Mouse (Mus musculus) ES-E14 (cell line): ENCODE measurements at regions not wholly inside any gene's neighbourhood (a gene's known extent, or its start where the extent isn't known, plus 50 kb on each side); places are given as distances from the start of the nearest gene placed in this dataset.

Experiments used
- DNase-seq: peaks from one replicate; pipeline ENCODE4 v3.0.0-alpha.2; 2013; ENCODE audit warnings: low read depth, low spot score
- H3K27ac ChIP-seq: 2 replicates; pipeline ENCODE4 v1.5.1; 2012; ENCODE audit warnings: low read depth, mild to moderate bottlenecking, low read length, moderate library complexity, mixed read lengths; ENCODE audit not compliant: poor library complexity, insufficient read depth, severe bottlenecking
- H3K36me3 ChIP-seq: 2 replicates; pipeline ENCODE4 v1.6.1; 2012; ENCODE audit warnings: mild to moderate bottlenecking, low read length, moderate library complexity, mixed read lengths; ENCODE audit not compliant: control insufficient read depth, poor library complexity, insufficient read depth, severe bottlenecking
- H3K4me1 ChIP-seq, 2 experiments: fragments of 150-350 bp in 1 of 2; sonication (generic) in 1 of 2; 2 replicates each; pipeline ENCODE4 v1.6.1; 2012; ENCODE audit warnings: low read length in 2 of 2, mild to moderate bottlenecking in 1 of 2, mixed read lengths in 1 of 2; ENCODE audit not compliant: control insufficient read depth in 2 of 2, insufficient read depth in 2 of 2, poor library complexity in 1 of 2
- H3K4me3 ChIP-seq, 2 experiments: fragments of 150-350 bp in 1 of 2; sonication (generic) in 1 of 2; 2 replicates each; pipeline ENCODE4 v1.5.1; 2012; ENCODE audit warnings: low read length in 2 of 2, low read depth in 1 of 2, mild to moderate bottlenecking in 1 of 2, mixed read lengths in 1 of 2; ENCODE audit not compliant: insufficient read depth in 1 of 2, poor library complexity in 1 of 2, severe bottlenecking in 1 of 2
- H3K9ac ChIP-seq: 2 replicates; pipeline ENCODE4 v1.6.1; 2012; ENCODE audit warnings: low read depth, mild to moderate bottlenecking, low read length, mixed read lengths; ENCODE audit not compliant: poor library complexity, insufficient read depth, severe bottlenecking
- H3K9me3 ChIP-seq: fragments of 150-350 bp; sonication (generic); 2 replicates; pipeline ENCODE4 v1.6.1; 2012; ENCODE audit warnings: low read depth, mild to moderate bottlenecking, low read length; ENCODE audit not compliant: control insufficient read depth, insufficient read depth
- CHD2 ChIP-seq: IDR thresholded peaks from 2 replicates; pipeline ENCODE4 v1.6.1; 2014; ENCODE audit warnings: mild to moderate bottlenecking, low read depth, low read length, inconsistent platforms
- HCFC1 ChIP-seq: IDR thresholded peaks from 2 replicates; pipeline ENCODE4 v1.6.1; 2012; ENCODE audit warnings: low read length, inconsistent platforms, borderline replicate concordance; ENCODE audit not compliant: insufficient read depth
- MAFK ChIP-seq: IDR thresholded peaks from 2 replicates; pipeline ENCODE4 v1.6.1; 2014; ENCODE audit warnings: mild to moderate bottlenecking, low read depth, low read length, inconsistent platforms; ENCODE audit not compliant: insufficient read depth
- ZC3H11A ChIP-seq: IDR thresholded peaks from 2 replicates; pipeline ENCODE4 v1.6.1; 2012; ENCODE audit warnings: low read depth, mild to moderate bottlenecking, inconsistent platforms, low read length, borderline replicate concordance
- ZNF384 ChIP-seq: IDR thresholded peaks from 2 replicates; pipeline ENCODE4 v1.6.1; 2012; ENCODE audit warnings: low read depth, low read length, inconsistent platforms
- in situ Hi-C, 2 experiments: fragments of 600-800 bp; cut with MboI; formaldehyde crosslinking; loops; one replicate each; pipeline ENCODE4 v1.15.1; 2025; ENCODE audit warnings: low sequenced_read_pairs in 2 of 2, inconsistent platforms in 1 of 2; ENCODE audit not compliant: unreplicated experiment in 2 of 2

DNA sequence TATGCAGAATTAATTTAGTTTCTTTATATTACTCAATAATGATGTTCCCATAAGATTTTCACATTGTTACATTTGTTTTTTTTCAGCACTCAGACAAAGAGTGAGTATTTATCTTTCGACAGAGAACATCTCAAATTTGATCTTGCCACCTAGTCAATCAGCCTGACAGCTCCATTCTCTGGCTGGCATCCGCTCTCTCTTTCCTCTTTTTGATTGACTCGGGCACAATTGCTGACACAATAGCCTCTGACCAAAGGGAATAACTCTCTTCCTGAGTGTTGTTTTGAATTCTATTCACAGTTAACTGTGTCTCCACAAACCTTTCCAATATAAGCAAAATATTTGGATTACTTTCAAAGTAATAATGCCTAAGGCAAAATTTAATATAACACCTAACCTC, 711.4 kb downstream of the Adgrl2 start:
- no peak overlapping the region for H3K9ac ChIP-seq
- H3K27ac ChIP-seq, result no peak overlapping the region
- H3K9me3 ChIP-seq, result no peaks in the 10 kb centered on the region
- H3K36me3 ChIP-seq, result no peaks in the 10 kb centered on the region
- TF ChIP-seq ZC3H11A (no peak), CHD2 (no peak), MAFK (no peak), ZNF384 (no peak), HCFC1 (no peak)
- no peaks in the 10 kb centered on the region; a peak in 2 of 4 replicates for H3K4me1 ChIP-seq
- DNase-seq, result no peak
- H3K4me3 ChIP-seq, result no peak overlapping the region
- in situ Hi-C loops, result no loop called here

DNA sequence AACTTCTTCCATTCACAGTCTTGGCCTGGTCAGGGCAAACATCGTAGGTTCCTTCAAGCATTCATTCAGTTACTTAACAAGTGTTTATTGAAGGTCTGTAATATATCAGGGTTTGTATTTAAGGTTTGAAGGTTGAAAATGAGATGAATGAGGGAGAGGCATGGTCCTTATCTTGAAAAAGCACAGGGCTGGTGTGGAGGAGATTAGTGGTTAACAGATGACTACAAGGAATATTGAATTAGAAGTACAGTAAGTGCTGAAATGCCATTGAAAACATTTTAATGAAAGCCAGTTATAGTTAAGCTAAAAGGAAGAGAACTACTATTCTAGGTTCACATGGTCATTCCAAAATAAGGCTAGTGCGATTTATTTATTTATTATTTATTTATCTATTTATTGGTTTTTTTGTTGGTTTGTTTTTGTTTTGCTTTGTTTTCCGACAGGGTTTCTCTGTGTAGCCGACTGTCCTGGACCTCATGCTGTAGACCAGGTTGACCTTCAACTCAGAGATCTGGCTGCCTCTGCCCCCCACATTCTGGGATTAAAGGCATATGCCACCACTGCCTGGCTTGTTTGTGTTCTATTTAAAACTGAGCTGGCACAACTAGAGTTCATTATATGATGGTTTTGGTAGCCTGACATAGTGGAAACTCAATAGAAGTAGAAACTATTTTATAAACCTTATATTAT, 718.1 kb downstream of the Adgrl2 start:
- Histone ChIP-seq H3K9ac (no peak overlapping the region), H3K27ac (no peak overlapping the region), H3K4me3 (no peak overlapping the region), H3K9me3 (no peaks in the 10 kb centered on the region), H3K4me1 (no peaks in the 10 kb centered on the region; a peak in 2 of 4 replicates), H3K36me3 (no peaks in the 10 kb centered on the region)
- TF ChIP-seq ZC3H11A (no peak), CHD2 (no peak), MAFK (no peak), ZNF384 (no peak), HCFC1 (no peak)
- in situ Hi-C loops, result no loop called here
- DNase-seq, result no peak

DNA sequence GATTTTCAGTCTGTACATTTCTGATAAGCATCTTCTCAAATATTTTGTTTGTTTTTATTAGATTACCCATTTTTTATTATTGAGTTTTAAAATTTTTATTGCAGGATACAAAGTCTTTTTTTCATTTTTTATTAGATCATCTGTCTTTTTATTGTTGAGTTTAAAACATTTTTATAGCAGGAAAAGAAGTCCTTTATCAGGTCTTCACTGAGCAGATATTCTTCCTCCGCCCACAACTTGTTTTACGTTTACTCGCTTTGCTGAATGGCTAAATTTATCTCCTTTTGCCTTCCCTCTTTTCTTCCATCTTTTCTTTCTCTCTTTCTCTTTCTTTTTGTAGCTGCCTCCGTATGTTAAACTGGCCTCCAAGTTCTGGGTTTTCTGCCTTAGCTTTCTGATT, 721.5 kb downstream of the Adgrl2 start:
- Histone ChIP-seq H3K9ac (no peak overlapping the region), H3K4me1 (no peaks in the 10 kb centered on the region), H3K4me3 (no peak overlapping the region), H3K36me3 (no peaks in the 10 kb centered on the region), H3K9me3 (no peaks in the 10 kb centered on the region), H3K27ac (no peak overlapping the region)
- in situ Hi-C loops, result no loop called here
- no peak for DNase-seq
- TF ChIP-seq ZC3H11A, result no peak
- no peak for TF ChIP-seq ZNF384
- no peak for TF ChIP-seq HCFC1
- TF ChIP-seq MAFK, result no peak
- no peak for TF ChIP-seq CHD2

DNA sequence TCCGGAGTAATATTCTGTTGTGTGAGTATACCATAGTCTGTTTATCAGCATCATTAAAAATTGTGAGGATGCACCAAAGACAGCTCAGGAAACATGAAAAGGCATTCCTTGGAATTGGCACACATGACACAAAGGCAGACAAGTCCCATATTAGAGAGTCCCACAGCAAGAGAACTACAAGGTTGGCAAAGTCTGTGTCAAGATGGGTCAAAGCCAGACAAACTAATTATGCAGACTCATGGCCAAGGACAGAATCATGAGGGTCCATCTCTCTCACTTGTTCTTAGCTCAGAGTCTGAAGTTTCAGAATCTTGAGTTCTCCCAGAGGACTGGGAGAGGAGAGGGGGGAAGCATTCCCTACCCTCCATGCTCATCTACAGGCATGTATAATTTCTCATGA, 731.1 kb downstream of the Adgrl2 start:
- H3K36me3 ChIP-seq, result no peaks in the 10 kb centered on the region
- no peak overlapping the region for H3K27ac ChIP-seq
- no peak for TF ChIP-seq MAFK
- H3K4me3 ChIP-seq, result no peak overlapping the region
- no peak overlapping the region for H3K9ac ChIP-seq
- no peak for DNase-seq
- H3K4me1 ChIP-seq, result no peaks in the 10 kb centered on the region
- in situ Hi-C loops, result no loop called here
- no peaks in the 10 kb centered on the region for H3K9me3 ChIP-seq

DNA sequence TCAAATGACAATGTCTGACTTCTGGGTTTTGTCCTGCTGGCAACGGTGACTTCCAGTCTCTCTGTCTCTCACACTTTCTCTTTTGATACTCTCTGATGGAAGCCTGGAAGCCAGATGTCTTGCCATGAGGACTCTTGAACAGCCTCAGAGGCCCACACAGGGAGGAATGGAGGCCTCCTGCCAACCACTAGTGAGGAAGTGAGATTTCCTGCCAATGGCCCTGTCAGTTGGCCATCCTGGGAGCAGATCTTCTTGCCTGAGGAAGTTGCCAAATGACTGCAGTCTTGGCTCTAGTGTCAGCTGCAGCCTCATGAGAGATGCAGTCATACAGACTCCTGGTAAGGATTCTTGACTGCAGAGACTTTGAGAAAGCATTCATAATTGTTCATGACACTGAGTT, 741.7 kb downstream of the Adgrl2 start:
- H3K27ac ChIP-seq, result no peak overlapping the region
- in situ Hi-C loops, result no loop called here
- TF ChIP-seq HCFC1 (no peak), CHD2 (no peak), ZC3H11A (no peak), ZNF384 (no peak)
- H3K4me3 ChIP-seq, result no peak overlapping the region
- no peaks in the 10 kb centered on the region for H3K4me1 ChIP-seq
- no peak for DNase-seq
- no peak overlapping the region for H3K9ac ChIP-seq
- no peaks in the 10 kb centered on the region for H3K36me3 ChIP-seq
- no peaks in the 10 kb centered on the region for H3K9me3 ChIP-seq
